In genomic region chr2:35397590-35398173, GRCm38 (mm10) we compare ENCODE assay signal across 9 mouse cellular contexts. TPM values are rescaled to one million over a fixed set of nuclear protein-coding genes. Genes with fewer than 3 reads are reported as not detected.
A peak's percentile ranks its signal among the peaks of the same experiment; 100 is the strongest.
DNase-seq lines count a peak whose midpoint lies in the region; ATAC-seq and TF ChIP-seq lines count a peak whose summit lies in the region.
"Had no signal": no experiment of that assay in that cellular context is flagged by ENCODE, and none has a peak within 500 bp of the region (broad histone marks: within the 10 kb centered on the region; RNA-seq: fewer than 3 reads in every experiment).

No protein-coding gene starts in this region.

- no peak overlapping the region for H3K4me2 ChIP-seq in intestine, embryonic 15.5 days (replicated peaks)
- H3K4me2 ChIP-seq in midbrain, postnatal 0 days (ENCODE audit: low read depth, low read length, poor library complexity, severe bottlenecking) = no peak overlapping the region

- no peaks in the 10 kb centered on the region for H3K27me3 ChIP-seq in intestine, embryonic 15.5 days (replicated peaks)
- no peaks in the 10 kb centered on the region for H3K27me3 ChIP-seq in midbrain, postnatal 0 days (ENCODE audit: insufficient read depth, low read length)

- no peaks in the 10 kb centered on the region for H3K36me3 ChIP-seq in intestine, embryonic 15.5 days
- no peaks in the 10 kb centered on the region for H3K36me3 ChIP-seq in midbrain, postnatal 0 days (ENCODE audit: insufficient read depth, low read length)

- TF ChIP-seq CTCF in midbrain, postnatal 0 days (IDR thresholded peaks at IDR 0.05) = peak; percentile 94

- no peak overlapping the region for H3K4me3 ChIP-seq in intestine, embryonic 15.5 days (replicated peaks)
- H3K4me3 ChIP-seq in midbrain, postnatal 0 days (ENCODE audit: low read depth, low read length) = no peak overlapping the region
- H3K4me3 ChIP-seq: erythroblast, embryonic 14.5 days had no signal

- peak; percentile 37 to 42 for DNase-seq in urinary bladder, adult 18-20 months (ENCODE audit: low spot score in 2 of 2)
- DNase-seq in urinary bladder, postnatal 10 days (ENCODE audit: low spot score) = no peak
- peak; percentile 77 for DNase-seq in cerebellum, adult 9-10 months
- DNase-seq in gastrocnemius, adult 8-10 months (ENCODE audit: low spot score in 2 of 2) = peak; percentile 37 to 52
- DNase-seq in left cerebral cortex, postnatal 14 days (ENCODE audit: low spot score in 2 of 2) = peak; percentile 81 to 83
- DNase-seq in midbrain, postnatal 0 days (ENCODE audit: low spot score) = peak; percentile 75
- DNase-seq in spleen, postnatal 4 days (ENCODE audit: low spot score in 2 of 2) = peak; percentile 62 to 81

- intact Hi-C loops in left cerebral cortex, postnatal 14 days (cut with DNase I) = loop anchor here (2.0 kb wide), 2 partner anchors 99 to 109 kb away; no protein-coding TSS in a partner anchor

- H3K4me1 ChIP-seq in intestine, embryonic 15.5 days (replicated peaks) = 0 out of 2 replicates have a peak, but pooled peaks cover 2% of the 10 kb centered on the region
- H3K4me1 ChIP-seq in midbrain, postnatal 0 days (ENCODE audit: insufficient read depth, low read length) = no peaks in the 10 kb centered on the region

- 48% methylated on average over 11 of the region's 11 CpGs for WGBS in intestine, embryonic 15.5 days
- WGBS in midbrain, postnatal 0 days = 50% methylated on average over 11 of the region's 11 CpGs

- H3K9me3 ChIP-seq in intestine, embryonic 15.5 days = no peaks in the 10 kb centered on the region
- H3K9me3 ChIP-seq in midbrain, postnatal 0 days (ENCODE audit: low read length) = no peaks in the 10 kb centered on the region

- no peak overlapping the region for H3K9ac ChIP-seq in intestine, embryonic 15.5 days
- no peak overlapping the region for H3K9ac ChIP-seq in midbrain, postnatal 0 days (replicated peaks; ENCODE audit: low read length, poor library complexity, severe bottlenecking)

- ATAC-seq in intestine, embryonic 15.5 days = peak; percentile 39; the same call in 1 of the 2 replicates
- ATAC-seq in midbrain, postnatal 0 days (ENCODE audit: low FRiP score) = peak; percentile 68

- H3K27ac ChIP-seq in intestine, embryonic 15.5 days = no peak overlapping the region; the same call in 1 of the 2 replicates
- H3K27ac ChIP-seq in midbrain, postnatal 0 days (ENCODE audit: low read depth, low read length) = no peak overlapping the region

RNA-seq across cellular contexts. Expression of gene 4930402F06Rik, which starts 0.7 kb away (rescaled TPM):
- not detected for total RNA-seq in gastrocnemius, adult 8-10 months (2022)
- polyA plus RNA-seq in intestine, embryonic 15.5 days (2015; fragmentation: Nextera tagmentation; extraction: Ambion mirVana) = not detected in 2 replicates
- total RNA-seq in left cerebral cortex, postnatal 14 days (2021) = not detected
- not detected in 2 replicates for total RNA-seq in midbrain, postnatal 0 days (2014; rRNA removed)
- polyA plus RNA-seq in midbrain, postnatal 0 days (2015; fragmentation: Nextera tagmentation; extraction: Ambion mirVana) = not detected in 2 replicates
- polyA plus RNA-seq: erythroblast, embryonic 14.5 days had no signal

RNA-seq across cellular contexts. Expression of gene 4930568D16Rik, which starts 30.2 kb away (rescaled TPM):
- not detected for total RNA-seq in gastrocnemius, adult 8-10 months (2022)
- polyA plus RNA-seq in intestine, embryonic 15.5 days (2015; fragmentation: Nextera tagmentation; extraction: Ambion mirVana) = not detected in 2 replicates
- total RNA-seq in left cerebral cortex, postnatal 14 days (2021) = not detected
- not detected in 2 replicates for total RNA-seq in midbrain, postnatal 0 days (2014; rRNA removed)
- not detected in 2 replicates for polyA plus RNA-seq in midbrain, postnatal 0 days (2015; fragmentation: Nextera tagmentation; extraction: Ambion mirVana)
- polyA plus RNA-seq: erythroblast, embryonic 14.5 days had no signal
